Mouse (Mus musculus): ENCODE measurements around the gene Fam71e2.

Gene Fam71e2

GRCm38 (mm10) chr7:4739041-4739543 lies 32.0 kb downstream of the Fam71e2 start:
- DNase-seq: no peak

- no peak for DNase-seq
Observed at GRCm38 (mm10) chr7:4732968-4733392, 38.1 kb downstream of the Fam71e2 start.

- no peak for DNase-seq
Observed at GRCm38 (mm10) chr7:4731090-4731489, 40.0 kb downstream of the Fam71e2 start.

- DNase-seq: no peak
Observed at GRCm38 (mm10) chr7:4725169-4725568, 45.9 kb downstream of the Fam71e2 start, which contains the start of gene Tmem150b. Gene Tmem150b (minus strand): TSS chr7:4725249.

- DNase-seq: peak; percentile 33
Observed at GRCm38 (mm10) chr7:4724359-4724758, 46.7 kb downstream of the Fam71e2 start.

GRCm38 (mm10) chr7:4723508-4723907 lies 47.6 kb downstream of the Fam71e2 start:
- DNase-seq: peak; percentile 42

GRCm38 (mm10) chr7:4719276-4719675 lies 51.8 kb downstream of the Fam71e2 start:
- no peak for DNase-seq

GRCm38 (mm10) chr7:4716955-4717354 lies 54.1 kb downstream of the Fam71e2 start:
- no peak for DNase-seq

GRCm38 (mm10) chr7:4712594-4712993 lies 58.5 kb downstream of the Fam71e2 start:
- no peak for DNase-seq

GRCm38 (mm10) chr7:4705098-4705497 lies 66.0 kb downstream of the Fam71e2 start:
- peak; percentile 58 for DNase-seq

All from lung, postnatal 14 days (tissue).